ENCODE assay signal across 16 mouse cellular contexts in genomic region chr17:75233206-75233605, GRCm38 (mm10).
"Had no signal": no experiment of that assay in that cellular context is flagged by ENCODE, and none has a peak within 500 bp of the region (broad histone marks: within the 10 kb centered on the region; RNA-seq: fewer than 3 reads in every experiment).

No protein-coding gene starts in this region.

- DNase-seq: kidney, adult 8-10 months; kidney, postnatal 25 days; layer of hippocampus, postnatal 36 days; liver; lung, embryonic 14.5 days; lung, postnatal 14 days; retina, postnatal 1 day; thymus, adult 18-20 months; thymus, postnatal 25 days had no signal

- H3K4me3 ChIP-seq: limb, embryonic 12.5 days; liver, embryonic 15.5 days; megakaryocyte, embryonic 14.5 days; midbrain, embryonic 12.5 days; neural tube, embryonic 13.5 days had no signal

- H3K4me2 ChIP-seq: limb, embryonic 12.5 days; liver, embryonic 15.5 days; lung, embryonic 14.5 days; midbrain, embryonic 12.5 days; neural tube, embryonic 13.5 days had no signal

- H3K27ac ChIP-seq: limb, embryonic 12.5 days; liver, embryonic 15.5 days; macrophage; midbrain, embryonic 12.5 days; neural tube, embryonic 13.5 days had no signal

- H3K9me3 ChIP-seq: limb, embryonic 12.5 days; liver, embryonic 15.5 days; megakaryocyte, embryonic 14.5 days; midbrain, embryonic 12.5 days; neural tube, embryonic 13.5 days had no signal

- ATAC-seq: midbrain, embryonic 16.5 days had no signal

- H3K36me3 ChIP-seq: limb, embryonic 12.5 days; liver, embryonic 15.5 days; midbrain, embryonic 12.5 days; neural tube, embryonic 13.5 days had no signal

- H3K9ac ChIP-seq: limb, embryonic 12.5 days; liver, embryonic 15.5 days; lung, embryonic 14.5 days; midbrain, embryonic 12.5 days; neural tube, embryonic 13.5 days had no signal

- H3K27me3 ChIP-seq: limb, embryonic 12.5 days; liver, embryonic 15.5 days; megakaryocyte, embryonic 14.5 days; midbrain, embryonic 12.5 days; neural tube, embryonic 13.5 days had no signal

- H3K4me1 ChIP-seq: limb, embryonic 12.5 days; liver, embryonic 15.5 days; midbrain, embryonic 12.5 days; neural tube, embryonic 13.5 days had no signal
